Mouse (Mus musculus): ENCODE measurements around the gene Cd24a. TPM values are rescaled to one million over a fixed set of nuclear protein-coding genes. Genes with fewer than 3 reads are reported as not detected.
A peak's percentile ranks its signal among the peaks of the same experiment; 100 is the strongest.

Gene Cd24a
- polyA plus RNA-seq, 1 experiment from 2014 or later: 838 TPM

- Histone ChIP-seq H3K9ac (ENCODE audit: low read length) (no peak overlapping the region), H3K4me2 (ENCODE audit: low read depth, severe bottlenecking) (no peak overlapping the region), H3K36me3 (ENCODE audit: control insufficient read depth, insufficient read depth, low read length) (no peaks in the 10 kb centered on the region), H3K9me3 (ENCODE audit: control insufficient read depth, low read length) (no peaks in the 10 kb centered on the region; the same call in 1 of the 2 replicates), H3K4me1 (ENCODE audit: control insufficient read depth, insufficient read depth, low read length) (peaks cover 2% of the 10 kb centered on the region; the same call in 1 of the 2 replicates), H3K27ac (replicated peaks; ENCODE audit: low read depth, low read length) (no peak overlapping the region), H3K4me3 (ENCODE audit: low read depth, low read length) (no peak overlapping the region), H3K27me3 (ENCODE audit: control insufficient read depth, insufficient read depth, low read length) (no peaks in the 10 kb centered on the region)
- WGBS: 29% methylated on average over 3 of the region's 3 CpGs
- ATAC-seq (ENCODE audit: insufficient number of reproducible peaks, low FRiP score, low TSS enrichment, low read depth) (no peak), DNase-seq (ENCODE audit: low spot score) (no peak)
These were observed 27.2 kb upstream of the Cd24a start for GRCm38 (mm10) chr10:43550923-43551322.

DNA sequence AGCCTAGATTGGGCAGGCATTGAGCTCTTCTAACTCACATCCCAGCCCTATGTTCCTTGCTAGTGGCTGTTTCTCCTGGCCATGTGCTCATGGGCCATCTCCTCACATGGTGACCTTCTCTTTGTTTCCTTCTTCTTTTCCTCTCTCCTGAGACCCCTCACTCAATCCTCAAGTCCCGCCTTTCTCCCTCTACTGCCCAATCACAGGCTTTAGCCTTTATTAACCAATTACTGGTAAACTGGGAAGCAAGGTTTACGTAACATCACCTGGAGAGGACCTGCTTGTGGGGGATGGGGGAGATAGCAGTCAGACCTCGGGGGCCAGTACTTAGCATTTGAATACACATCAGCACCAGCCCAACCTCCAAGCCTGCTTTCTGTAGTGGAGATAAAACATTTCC is 26.7 kb upstream of the Cd24a start:
- Histone ChIP-seq H3K9ac (ENCODE audit: low read length) (no peak overlapping the region), H3K4me1 (ENCODE audit: control insufficient read depth, insufficient read depth, low read length) (peaks cover 2% of the 10 kb centered on the region; the same call in 1 of the 2 replicates), H3K36me3 (ENCODE audit: control insufficient read depth, insufficient read depth, low read length) (no peaks in the 10 kb centered on the region), H3K4me2 (ENCODE audit: low read depth, severe bottlenecking) (no peak overlapping the region), H3K4me3 (ENCODE audit: low read depth, low read length) (no peak overlapping the region), H3K9me3 (ENCODE audit: control insufficient read depth, low read length) (no peaks in the 10 kb centered on the region; the same call in 1 of the 2 replicates), H3K27me3 (ENCODE audit: control insufficient read depth, insufficient read depth, low read length) (no peaks in the 10 kb centered on the region), H3K27ac (replicated peaks; ENCODE audit: low read depth, low read length) (no peak overlapping the region)
- 24% methylated on average over 3 of the region's 3 CpGs for WGBS
- no peak for ATAC-seq (ENCODE audit: insufficient number of reproducible peaks, low FRiP score, low TSS enrichment, low read depth)
- DNase-seq (ENCODE audit: low spot score): no peak

DNA sequence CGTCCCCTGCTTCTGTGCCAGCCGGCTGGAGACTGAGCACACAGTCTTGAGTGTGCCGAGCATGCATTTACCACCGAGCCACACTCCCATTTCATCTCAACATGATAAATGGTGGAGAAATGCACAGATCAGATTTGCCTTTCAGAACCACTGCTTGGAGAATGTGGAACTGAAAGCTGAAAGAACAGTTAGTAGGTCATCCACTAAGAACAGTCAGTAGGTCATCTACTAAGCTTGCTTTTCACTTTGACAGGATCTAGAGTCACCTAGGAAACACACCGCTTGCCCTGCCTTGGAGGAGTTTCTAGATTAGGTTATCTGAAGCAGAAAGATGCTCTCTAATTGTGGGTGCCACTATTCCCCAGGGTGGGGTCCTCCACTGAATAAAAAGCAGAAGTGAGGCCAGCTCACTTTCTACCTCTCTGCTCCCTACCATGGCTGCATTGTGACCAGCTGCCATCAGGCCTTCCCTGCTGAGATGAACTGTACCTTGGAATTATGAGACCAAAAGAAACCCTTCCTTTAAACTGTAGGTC is 20.4 kb upstream of the Cd24a start:
- no peaks in the 10 kb centered on the region for H3K36me3 ChIP-seq (ENCODE audit: control insufficient read depth, insufficient read depth, low read length)
- H3K9me3 ChIP-seq (ENCODE audit: control insufficient read depth, low read length): no peaks in the 10 kb centered on the region; the same call in 1 of the 2 replicates
- DNase-seq (ENCODE audit: low spot score): no peak
- H3K4me3 ChIP-seq (ENCODE audit: low read depth, low read length): no peak overlapping the region
- H3K27ac ChIP-seq (replicated peaks; ENCODE audit: low read depth, low read length): no peak overlapping the region
- H3K4me2 ChIP-seq (ENCODE audit: low read depth, severe bottlenecking): no peak overlapping the region
- 90% methylated on average over 5 of the region's 5 CpGs for WGBS
- no peaks in the 10 kb centered on the region for H3K4me1 ChIP-seq (ENCODE audit: control insufficient read depth, insufficient read depth, low read length)
- no peak for ATAC-seq (ENCODE audit: insufficient number of reproducible peaks, low FRiP score, low TSS enrichment, low read depth)
- H3K9ac ChIP-seq (ENCODE audit: low read length): no peak overlapping the region
- no peaks in the 10 kb centered on the region for H3K27me3 ChIP-seq (ENCODE audit: control insufficient read depth, insufficient read depth, low read length)

- no peak overlapping the region for H3K9ac ChIP-seq (ENCODE audit: low read length)
- ATAC-seq (ENCODE audit: insufficient number of reproducible peaks, low FRiP score, low TSS enrichment, low read depth) (no peak), DNase-seq (ENCODE audit: low spot score) (no peak)
- no peaks in the 10 kb centered on the region for H3K4me1 ChIP-seq (ENCODE audit: control insufficient read depth, insufficient read depth, low read length)
- H3K9me3 ChIP-seq (ENCODE audit: control insufficient read depth, low read length): no peaks in the 10 kb centered on the region
- H3K4me2 ChIP-seq (ENCODE audit: low read depth, severe bottlenecking): no peak overlapping the region
- H3K4me3 ChIP-seq (ENCODE audit: low read depth, low read length): no peak overlapping the region
- no peaks in the 10 kb centered on the region for H3K27me3 ChIP-seq (ENCODE audit: control insufficient read depth, insufficient read depth, low read length)
- no peaks in the 10 kb centered on the region for H3K36me3 ChIP-seq (ENCODE audit: control insufficient read depth, insufficient read depth, low read length)
- no peak overlapping the region for H3K27ac ChIP-seq (replicated peaks; ENCODE audit: low read depth, low read length)
- 78% methylated on average over 11 of the region's 11 CpGs for WGBS
These were observed 18.8 kb upstream of the Cd24a start for GRCm38 (mm10) chr10:43559313-43559712.

DNA sequence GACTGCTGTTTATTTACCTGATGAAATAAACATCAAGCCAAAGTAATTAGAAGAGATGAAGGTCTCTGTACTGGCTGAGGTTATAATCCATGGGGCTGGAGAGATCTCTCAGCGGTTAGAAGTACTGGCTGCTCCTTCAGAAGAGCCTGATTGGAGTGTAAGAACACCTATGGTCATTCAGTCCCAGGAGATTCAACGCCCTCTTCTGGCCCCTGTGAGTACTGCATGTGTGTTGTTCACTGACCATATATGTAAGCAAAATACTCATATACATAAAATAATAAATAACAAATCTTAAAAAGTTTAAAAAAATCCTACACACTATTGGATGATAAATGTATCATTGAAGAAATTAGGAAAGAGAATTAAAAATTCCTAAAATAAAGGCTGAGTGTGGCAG is 17.3 kb upstream of the Cd24a start:
- Histone ChIP-seq H3K9me3 (ENCODE audit: control insufficient read depth, low read length) (no peaks in the 10 kb centered on the region), H3K4me2 (ENCODE audit: low read depth, severe bottlenecking) (no peak overlapping the region), H3K36me3 (ENCODE audit: control insufficient read depth, insufficient read depth, low read length) (no peaks in the 10 kb centered on the region), H3K27ac (replicated peaks; ENCODE audit: low read depth, low read length) (no peak overlapping the region), H3K27me3 (ENCODE audit: control insufficient read depth, insufficient read depth, low read length) (no peaks in the 10 kb centered on the region), H3K4me1 (ENCODE audit: control insufficient read depth, insufficient read depth, low read length) (no peaks in the 10 kb centered on the region), H3K4me3 (ENCODE audit: low read depth, low read length) (no peak overlapping the region), H3K9ac (ENCODE audit: low read length) (no peak overlapping the region)
- DNase-seq (ENCODE audit: low spot score) (no peak), ATAC-seq (ENCODE audit: insufficient number of reproducible peaks, low FRiP score, low TSS enrichment, low read depth) (no peak)
- 39% methylated on average over 2 of the region's 2 CpGs for WGBS

DNA sequence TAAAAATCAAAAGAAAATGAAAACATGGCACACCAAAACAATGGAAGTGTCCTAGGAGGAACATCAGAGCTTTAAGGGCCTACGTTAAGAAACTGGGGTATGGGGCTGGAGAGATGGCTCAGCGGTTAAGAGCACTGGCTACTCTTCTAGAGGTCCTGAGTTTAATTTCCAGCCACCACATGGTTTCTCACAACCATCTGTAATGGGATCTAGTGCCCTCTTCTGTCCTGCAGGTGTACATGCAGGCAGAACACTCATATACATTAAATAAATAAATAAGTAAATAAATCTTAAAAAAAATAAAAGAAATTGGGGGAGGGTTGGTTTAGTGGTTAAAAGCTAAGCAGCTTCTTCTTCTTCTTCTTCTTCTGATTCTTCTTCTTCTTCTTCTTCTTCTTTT is 16.8 kb upstream of the Cd24a start:
- WGBS: 90% methylated on average over 2 of the region's 2 CpGs
- no peak for ATAC-seq (ENCODE audit: insufficient number of reproducible peaks, low FRiP score, low TSS enrichment, low read depth)
- Histone ChIP-seq H3K36me3 (ENCODE audit: control insufficient read depth, insufficient read depth, low read length) (no peaks in the 10 kb centered on the region), H3K27ac (replicated peaks; ENCODE audit: low read depth, low read length) (no peak overlapping the region), H3K9ac (ENCODE audit: low read length) (no peak overlapping the region), H3K4me3 (ENCODE audit: low read depth, low read length) (no peak overlapping the region), H3K4me2 (ENCODE audit: low read depth, severe bottlenecking) (no peak overlapping the region), H3K4me1 (ENCODE audit: control insufficient read depth, insufficient read depth, low read length) (no peaks in the 10 kb centered on the region), H3K9me3 (ENCODE audit: control insufficient read depth, low read length) (no peaks in the 10 kb centered on the region), H3K27me3 (ENCODE audit: control insufficient read depth, insufficient read depth, low read length) (no peaks in the 10 kb centered on the region)
- no peak for DNase-seq (ENCODE audit: low spot score)

DNA sequence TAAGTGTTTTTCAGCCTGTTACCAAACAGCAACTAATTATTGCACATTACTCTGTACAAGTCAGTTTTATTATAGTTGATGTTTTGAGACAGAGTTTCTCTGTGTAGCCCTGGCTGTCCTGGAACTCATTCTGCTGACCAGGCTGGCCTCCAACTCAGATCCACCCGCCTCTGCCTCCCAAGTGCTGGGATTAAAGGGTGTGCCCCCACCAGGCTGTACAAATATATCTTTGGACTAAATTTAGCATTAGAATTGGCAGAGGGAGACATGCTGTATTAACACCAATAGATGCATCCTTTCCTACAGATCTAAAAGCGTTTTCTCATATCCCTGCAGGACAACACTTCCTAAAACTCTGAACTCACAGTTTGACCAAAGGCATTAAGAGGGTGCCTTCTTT is 3.7 kb upstream of the Cd24a start:
- H3K9ac ChIP-seq (ENCODE audit: low read length): no peak overlapping the region
- no peak overlapping the region for H3K4me2 ChIP-seq (ENCODE audit: low read depth, severe bottlenecking)
- H3K27ac ChIP-seq (replicated peaks; ENCODE audit: low read depth, low read length): no peak overlapping the region
- ATAC-seq (ENCODE audit: insufficient number of reproducible peaks, low FRiP score, low TSS enrichment, low read depth) (no peak), DNase-seq (ENCODE audit: low spot score) (no peak)
- peaks cover 5% of the 10 kb centered on the region; the same call in 1 of the 2 replicates for H3K9me3 ChIP-seq (ENCODE audit: control insufficient read depth, low read length)
- H3K4me3 ChIP-seq (ENCODE audit: low read depth, low read length): no peak overlapping the region
- no peaks in the 10 kb centered on the region for H3K27me3 ChIP-seq (ENCODE audit: control insufficient read depth, insufficient read depth, low read length)
- no peaks in the 10 kb centered on the region for H3K36me3 ChIP-seq (ENCODE audit: control insufficient read depth, insufficient read depth, low read length)
- H3K4me1 ChIP-seq (ENCODE audit: control insufficient read depth, insufficient read depth, low read length): 0 out of 2 replicates have a peak, but pooled peaks cover 5% of the 10 kb centered on the region
- 89% methylated on average over 2 of the region's 2 CpGs for WGBS

- DNase-seq (ENCODE audit: low spot score): peak; percentile 90
- 0% methylated on average over 3 of the region's 3 CpGs for WGBS
- H3K27ac ChIP-seq (replicated peaks; ENCODE audit: low read depth, low read length): no peak overlapping the region
These were observed 3.1 kb upstream of the Cd24a start for GRCm38 (mm10) chr10:43574956-43575355.

More at GRCm38 (mm10) chr10:43574956-43575355, 3.1 kb upstream of the Cd24a start:
- Histone ChIP-seq H3K4me3 (ENCODE audit: low read depth, low read length) (no peak overlapping the region), H3K4me2 (ENCODE audit: low read depth, severe bottlenecking) (no peak overlapping the region), H3K36me3 (ENCODE audit: control insufficient read depth, insufficient read depth, low read length) (no peaks in the 10 kb centered on the region), H3K9me3 (ENCODE audit: control insufficient read depth, low read length) (peaks cover 5% of the 10 kb centered on the region; the same call in 1 of the 2 replicates), H3K9ac (ENCODE audit: low read length) (no peak overlapping the region), H3K4me1 (ENCODE audit: control insufficient read depth, insufficient read depth, low read length) (0 out of 2 replicates have a peak, but pooled peaks cover 5% of the 10 kb centered on the region), H3K27me3 (ENCODE audit: control insufficient read depth, insufficient read depth, low read length) (no peaks in the 10 kb centered on the region)
- ATAC-seq (ENCODE audit: insufficient number of reproducible peaks, low FRiP score, low TSS enrichment, low read depth): no peak
